Mouse (Mus musculus): ENCODE results near the gene Afap1l2. TPM values are rescaled to one million over a fixed set of nuclear protein-coding genes. Genes with fewer than 3 reads are reported as not detected.

Gene Afap1l2
- 0.53 and 0.64 TPM in 2 replicates for polyA plus RNA-seq (2012; ENCODE audit: low replicate concordance)

GRCm38 (mm10) chr19:57007781-57008710 lies at the start of gene Afap1l2:
Gene Afap1l2 (minus strand): TSS chr19:57008228.

GRCm38 (mm10) chr19:56873816-56874600 lies 134.0 kb downstream of the Afap1l2 start, which contains the start of gene Vwa2:
Gene Vwa2 (plus strand): TSS chr19:56874249.

Other genes starting within 250 kb of the Afap1l2 start
- 0.20 and 1.2 TPM in 2 replicates for gene Ccdc186, start 186.0 kb downstream of the Afap1l2 start, polyA plus RNA-seq (2012; ENCODE audit: low replicate concordance)
- not detected in 2 replicates for gene Tdrd1, start 182.0 kb downstream of the Afap1l2 start, polyA plus RNA-seq (2012; ENCODE audit: low replicate concordance)
- gene Vwa2, start 134.0 kb downstream of the Afap1l2 start, polyA plus RNA-seq (2012; ENCODE audit: low replicate concordance), result not detected in 2 replicates

Data from leukemia stem cell, adult 10-12 weeks (primary cell).